Mouse (Mus musculus) limb, embryonic 12.5 days (tissue): ENCODE measurements at regions not wholly inside any gene's neighbourhood (a gene's known extent, or its start where the extent isn't known, plus 50 kb on each side); places are given as distances from the start of the nearest gene placed in this dataset.

Experiments used
- ATAC-seq: fragments of 200-750 bp; cut with Nextera tagmentation; 2 replicates; pipeline ENCODE4 v1.8.0; 2017; ENCODE audit warnings: low read depth, moderate TSS enrichment; ENCODE audit not compliant: insufficient number of reproducible peaks, insufficient read depth, low FRiP score, low TSS enrichment
- H3K27ac ChIP-seq: fragments of 300-500 bp; sonication (generic); 2 replicates; pipeline ENCODE4 v1.5.1; 2016; ENCODE audit warnings: mild to moderate bottlenecking, moderate library complexity
- H3K27me3 ChIP-seq: fragments of 300-500 bp; sonication (generic); 2 replicates; pipeline ENCODE4 v1.6.1; 2016; ENCODE audit warnings: mild to moderate bottlenecking, moderate library complexity
- H3K36me3 ChIP-seq: fragments of 300-500 bp; sonication (generic); 2 replicates; pipeline ENCODE4 v1.6.1; 2016; ENCODE audit warnings: mild to moderate bottlenecking, moderate library complexity
- H3K4me1 ChIP-seq: fragments of 300-500 bp; sonication (generic); replicated peaks from 2 replicates; pipeline ENCODE4 v1.6.1; 2016
- H3K4me2 ChIP-seq: fragments of 300-500 bp; sonication (generic); 2 replicates; pipeline ENCODE4 v1.6.1; 2016; ENCODE audit warnings: mild to moderate bottlenecking, moderate library complexity
- H3K4me3 ChIP-seq: fragments of 300-500 bp; sonication (generic); replicated peaks from 2 replicates; pipeline ENCODE4 v1.5.1; 2016; ENCODE audit warnings: mild to moderate bottlenecking
- H3K9ac ChIP-seq: fragments of 300-500 bp; sonication (generic); replicated peaks from 2 replicates; pipeline ENCODE4 v1.6.1; 2016; ENCODE audit warnings: mild to moderate bottlenecking, moderate library complexity
- H3K9me3 ChIP-seq: fragments of 300-500 bp; sonication (generic); 2 replicates; pipeline ENCODE4 v1.6.1; 2016; ENCODE audit warnings: mild to moderate bottlenecking, moderate library complexity
- WGBS: fragments of 180-500 bp; shearing (Covaris S2); methylation state at CpG from one replicate; pipeline ENCODE4 v1.1.7; 2016; 5-methylcytosine and 5-hydroxymethylcytosine counted together

DNA sequence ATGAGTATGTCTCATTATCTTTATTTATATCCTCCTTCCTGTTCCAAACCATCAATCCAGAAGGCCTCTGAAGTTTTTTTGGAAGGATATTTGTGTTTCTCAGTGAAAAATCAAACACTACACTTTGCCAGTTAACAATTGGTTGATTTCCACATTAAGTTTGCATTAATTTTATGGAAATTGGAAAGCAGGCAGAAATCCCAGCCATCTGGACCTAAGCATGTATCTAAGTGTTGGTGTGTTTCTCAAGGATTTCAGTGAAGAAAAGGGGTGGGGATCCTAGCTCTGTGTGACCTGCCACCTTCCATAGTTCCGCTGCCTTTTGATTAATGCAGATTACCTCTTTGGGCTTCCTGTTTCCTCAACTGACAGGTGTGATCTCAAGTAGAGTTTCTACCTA, 296.5 kb downstream of the Icos start:
- H3K36me3 ChIP-seq: no peaks in the 10 kb centered on the region
- H3K27ac ChIP-seq: no peak overlapping the region
- no peak for ATAC-seq
- H3K9ac ChIP-seq: no peak overlapping the region
- no peak overlapping the region for H3K4me2 ChIP-seq
- peaks cover 17% of the 10 kb centered on the region for H3K4me1 ChIP-seq
- 78% methylated on average over 1 of the region's 1 CpGs for WGBS
- no peaks in the 10 kb centered on the region for H3K9me3 ChIP-seq
- no peak overlapping the region for H3K4me3 ChIP-seq
- H3K27me3 ChIP-seq: no peaks in the 10 kb centered on the region

DNA sequence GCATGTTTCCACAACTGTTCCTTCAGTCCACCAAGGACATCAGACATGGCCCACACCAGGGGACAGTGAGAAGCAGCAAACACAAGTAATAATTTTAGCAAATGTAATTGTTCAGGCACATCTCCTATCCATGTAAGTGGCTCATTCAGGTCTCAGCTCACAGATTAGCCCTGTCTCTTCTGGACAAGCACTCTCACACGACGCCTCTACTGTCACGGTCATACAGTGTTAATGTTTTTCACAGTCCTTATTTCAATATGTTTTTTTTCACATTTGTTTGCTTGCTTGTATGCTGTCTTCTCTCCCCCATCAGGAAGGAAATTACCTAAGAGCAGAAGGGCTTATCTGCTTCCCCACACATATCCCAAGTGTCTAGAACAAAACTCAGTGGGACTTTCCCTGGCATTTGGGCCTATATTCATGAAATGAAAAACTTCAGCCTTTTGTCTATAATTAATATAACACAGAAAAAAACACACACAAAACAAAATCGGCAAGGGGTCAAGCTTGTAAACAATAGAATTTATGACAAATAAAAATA, 299.5 kb downstream of the Icos start:
- H3K4me3 ChIP-seq: no peak overlapping the region
- H3K4me1 ChIP-seq: peaks cover 3% of the 10 kb centered on the region; the same call in 1 of the 2 replicates
- ATAC-seq: no peak
- H3K27me3 ChIP-seq: no peaks in the 10 kb centered on the region
- H3K27ac ChIP-seq: no peak overlapping the region
- no peaks in the 10 kb centered on the region for H3K36me3 ChIP-seq
- WGBS: 83% methylated on average over 4 of the region's 4 CpGs
- no peaks in the 10 kb centered on the region for H3K9me3 ChIP-seq
- no peak overlapping the region for H3K4me2 ChIP-seq
- no peak overlapping the region for H3K9ac ChIP-seq

DNA sequence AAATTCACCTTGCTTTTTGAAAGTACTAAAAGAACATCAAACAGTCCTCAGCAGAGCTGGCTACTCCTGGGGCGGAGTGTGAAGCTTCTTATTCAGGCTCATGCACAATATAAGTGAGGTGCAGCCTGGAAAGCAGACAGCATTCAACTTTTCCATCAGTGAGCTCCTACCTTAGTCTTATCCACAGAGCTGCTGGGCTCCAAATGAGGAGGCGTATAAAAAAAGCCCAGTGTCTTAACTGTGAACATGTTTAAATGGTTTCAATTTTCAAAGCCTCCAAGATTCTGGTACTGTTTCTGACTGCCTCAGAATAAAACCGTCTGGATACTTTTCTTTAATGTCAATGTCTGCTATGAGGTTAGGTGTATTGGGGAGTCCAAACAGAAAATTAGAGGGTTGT, 310.5 kb downstream of the Icos start:
- H3K27me3 ChIP-seq: no peaks in the 10 kb centered on the region
- H3K27ac ChIP-seq: no peak overlapping the region
- 0 out of 2 replicates have a peak, but pooled peaks cover 6% of the 10 kb centered on the region for H3K4me1 ChIP-seq
- H3K9me3 ChIP-seq: 0 out of 2 replicates have a peak, but pooled peaks cover 4% of the 10 kb centered on the region
- H3K36me3 ChIP-seq: no peaks in the 10 kb centered on the region
- no peak overlapping the region for H3K4me2 ChIP-seq
- H3K9ac ChIP-seq: no peak overlapping the region
- 66% methylated on average over 3 of the region's 3 CpGs for WGBS
- ATAC-seq: no peak
- no peak overlapping the region for H3K4me3 ChIP-seq

DNA sequence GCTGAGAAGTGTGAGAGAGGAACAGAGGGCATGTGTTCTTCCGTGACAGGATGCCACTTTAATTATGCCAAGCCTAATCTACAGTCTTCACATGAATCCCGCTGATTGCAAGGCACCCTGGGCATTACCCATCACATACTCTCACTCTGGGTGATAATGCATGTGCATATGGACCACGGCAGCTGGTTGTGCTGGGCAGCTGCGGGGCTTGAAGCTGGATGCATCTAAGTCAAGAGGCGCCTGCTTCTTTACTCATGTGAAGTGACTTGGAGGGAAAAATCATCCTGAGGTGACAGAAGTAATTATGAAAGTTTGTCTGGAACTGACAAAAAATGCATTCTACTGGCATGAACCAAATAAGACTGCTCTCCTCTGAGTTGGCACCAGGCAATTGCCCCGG, 311.2 kb downstream of the Icos start:
- 0 out of 2 replicates have a peak, but pooled peaks cover 4% of the 10 kb centered on the region for H3K9me3 ChIP-seq
- no peaks in the 10 kb centered on the region for H3K27me3 ChIP-seq
- no peak overlapping the region for H3K27ac ChIP-seq
- WGBS: 93% methylated on average over 6 of the region's 6 CpGs
- no peak overlapping the region for H3K4me3 ChIP-seq
- no peak for ATAC-seq
- 0 out of 2 replicates have a peak, but pooled peaks cover 6% of the 10 kb centered on the region for H3K4me1 ChIP-seq
- no peak overlapping the region for H3K9ac ChIP-seq
- H3K36me3 ChIP-seq: no peaks in the 10 kb centered on the region
- no peak overlapping the region for H3K4me2 ChIP-seq

DNA sequence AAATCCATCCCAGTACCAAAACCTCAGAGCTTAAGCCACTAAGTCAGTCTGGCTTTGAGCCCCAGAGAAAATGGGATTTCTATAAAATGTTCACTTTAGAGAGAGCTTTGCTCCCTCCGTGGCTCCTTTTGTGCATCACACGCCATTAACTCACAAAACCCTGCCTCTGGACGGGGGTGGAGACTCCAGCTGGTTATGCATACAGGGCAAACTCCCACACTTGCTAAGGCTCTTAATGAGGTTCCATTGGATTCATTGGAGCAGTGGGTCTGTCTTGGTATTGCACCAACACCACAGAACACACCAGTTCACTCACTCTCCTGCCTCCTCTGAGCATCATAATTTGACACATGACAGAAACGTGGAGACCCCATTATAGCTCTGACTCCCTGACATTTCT, 311.8 kb downstream of the Icos start:
- H3K4me1 ChIP-seq: peaks cover 11% of the 10 kb centered on the region
- ATAC-seq: no peak
- no peaks in the 10 kb centered on the region for H3K27me3 ChIP-seq

DNA sequence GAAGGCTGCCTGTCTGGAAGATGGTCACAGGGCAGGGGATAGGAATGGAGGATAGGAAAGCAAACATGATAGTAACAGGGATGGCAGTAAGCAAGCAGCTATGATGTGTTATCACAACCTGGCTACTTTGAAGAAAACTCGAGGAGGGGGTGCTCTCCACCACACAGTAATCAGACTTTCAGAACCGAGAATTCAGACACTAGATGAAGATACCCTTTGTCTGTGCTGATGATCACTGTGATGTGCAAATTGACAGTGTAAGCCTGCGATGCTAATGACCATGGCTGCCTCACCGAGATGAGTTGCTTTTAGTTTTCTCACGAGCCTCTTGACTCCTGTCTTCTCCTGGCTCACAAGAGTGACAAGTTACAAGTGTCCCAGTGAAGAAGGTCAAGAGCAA, 315.4 kb downstream of the Icos start:
- H3K27ac ChIP-seq: no peak overlapping the region
- no peaks in the 10 kb centered on the region for H3K36me3 ChIP-seq
- ATAC-seq: no peak
- no peaks in the 10 kb centered on the region for H3K27me3 ChIP-seq
- H3K4me1 ChIP-seq: peaks cover 32% of the 10 kb centered on the region
- H3K9ac ChIP-seq: no peak overlapping the region
- H3K4me3 ChIP-seq: no peak overlapping the region
- H3K9me3 ChIP-seq: 0 out of 2 replicates have a peak, but pooled peaks cover 4% of the 10 kb centered on the region
- H3K4me2 ChIP-seq: no peak overlapping the region
- 64% methylated on average over 5 of the region's 5 CpGs for WGBS

More for the DNA sequence above, 311.8 kb downstream of the Icos start:
- Histone ChIP-seq H3K36me3 (no peaks in the 10 kb centered on the region), H3K4me2 (no peak overlapping the region), H3K9ac (no peak overlapping the region), H3K4me3 (no peak overlapping the region), H3K27ac (no peak overlapping the region), H3K9me3 (0 out of 2 replicates have a peak, but pooled peaks cover 4% of the 10 kb centered on the region)
- WGBS: 51% methylated on average over 4 of the region's 4 CpGs

DNA sequence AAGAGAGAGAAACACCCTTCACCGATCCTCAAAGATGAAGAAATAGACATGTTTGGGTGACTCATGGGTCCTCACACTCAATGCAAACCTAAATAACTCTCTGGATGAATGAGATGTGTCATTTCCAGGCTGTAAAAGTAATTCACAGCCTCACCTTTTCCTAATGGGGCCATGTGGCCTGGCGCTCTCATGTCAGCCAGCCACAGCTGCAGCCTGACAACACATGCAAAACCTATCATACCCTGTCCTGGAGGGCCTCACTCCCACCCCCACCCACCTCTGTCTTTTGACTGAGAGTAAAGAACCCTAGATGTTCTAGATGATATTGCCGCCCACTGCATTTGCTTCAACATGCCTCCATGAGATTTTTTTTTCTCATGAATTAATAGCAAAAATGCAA, 317.5 kb downstream of the Icos start:
- 0 out of 2 replicates have a peak, but pooled peaks have one; percentile 43 for ATAC-seq
- Histone ChIP-seq H3K9me3 (0 out of 2 replicates have a peak, but pooled peaks cover 4% of the 10 kb centered on the region), H3K27me3 (no peaks in the 10 kb centered on the region), H3K27ac (0 out of 2 replicates have a peak overlapping the region, but pooled peaks have one; percentile 0), H3K36me3 (no peaks in the 10 kb centered on the region), H3K4me3 (no peak overlapping the region), H3K4me2 (no peak overlapping the region), H3K4me1 (peaks cover 48% of the 10 kb centered on the region), H3K9ac (no peak overlapping the region)
- WGBS: 49% methylated on average over 3 of the region's 3 CpGs

DNA sequence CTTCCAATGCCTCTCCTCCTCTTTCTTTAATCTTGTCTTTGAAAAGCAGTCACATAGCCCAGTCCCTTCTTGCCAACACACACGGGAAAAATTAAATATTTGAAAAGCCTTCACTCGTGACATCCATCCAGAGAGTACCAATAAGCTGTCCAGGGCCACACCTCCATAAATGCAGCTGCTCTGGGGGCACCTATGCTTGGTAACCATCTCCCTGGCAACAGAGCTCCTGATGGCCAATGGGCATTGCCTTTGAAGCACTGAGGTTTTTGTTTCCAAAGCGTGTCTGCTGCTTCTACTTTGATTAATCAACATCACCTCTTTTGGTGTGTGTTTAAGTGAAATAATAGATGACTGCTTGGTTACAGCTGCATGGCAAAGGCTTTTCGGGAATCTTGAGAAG, 319.1 kb downstream of the Icos start:
- Histone ChIP-seq H3K4me2 (no peak overlapping the region), H3K9ac (no peak overlapping the region), H3K27ac (no peak overlapping the region), H3K27me3 (no peaks in the 10 kb centered on the region), H3K4me3 (no peak overlapping the region), H3K9me3 (0 out of 2 replicates have a peak, but pooled peaks cover 4% of the 10 kb centered on the region), H3K4me1 (peaks cover 64% of the 10 kb centered on the region), H3K36me3 (no peaks in the 10 kb centered on the region)
- 63% methylated on average over 4 of the region's 4 CpGs for WGBS
- ATAC-seq: no peak

DNA sequence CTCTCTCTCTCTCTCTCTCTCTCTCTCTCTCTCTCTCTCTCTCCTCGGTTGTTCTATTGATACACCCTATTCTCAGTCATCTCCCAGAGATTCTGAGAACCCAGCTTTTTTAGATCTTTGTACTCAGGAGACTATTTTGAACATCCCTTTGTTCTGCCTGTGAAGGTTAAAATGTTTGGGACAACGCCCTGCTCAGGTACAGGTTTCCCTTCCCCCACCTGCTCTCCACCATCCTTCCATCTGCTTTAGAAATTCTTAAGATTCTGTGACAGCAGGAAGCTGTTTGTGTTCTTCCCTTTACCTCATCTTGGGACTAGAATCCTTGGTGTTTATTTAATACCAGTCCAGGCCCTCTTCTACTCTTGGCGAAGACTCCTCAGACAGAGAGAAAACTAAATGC, 319.6 kb downstream of the Icos start:
- Histone ChIP-seq H3K9ac (no peak overlapping the region), H3K36me3 (no peaks in the 10 kb centered on the region), H3K27ac (0 out of 2 replicates have a peak overlapping the region, but pooled peaks have one; percentile 2), H3K4me3 (no peak overlapping the region), H3K9me3 (0 out of 2 replicates have a peak, but pooled peaks cover under 1% of the 10 kb centered on the region), H3K27me3 (no peaks in the 10 kb centered on the region), H3K4me1 (peaks cover 69% of the 10 kb centered on the region), H3K4me2 (no peak overlapping the region)
- ATAC-seq: no peak
- 72% methylated on average over 3 of the region's 3 CpGs for WGBS

DNA sequence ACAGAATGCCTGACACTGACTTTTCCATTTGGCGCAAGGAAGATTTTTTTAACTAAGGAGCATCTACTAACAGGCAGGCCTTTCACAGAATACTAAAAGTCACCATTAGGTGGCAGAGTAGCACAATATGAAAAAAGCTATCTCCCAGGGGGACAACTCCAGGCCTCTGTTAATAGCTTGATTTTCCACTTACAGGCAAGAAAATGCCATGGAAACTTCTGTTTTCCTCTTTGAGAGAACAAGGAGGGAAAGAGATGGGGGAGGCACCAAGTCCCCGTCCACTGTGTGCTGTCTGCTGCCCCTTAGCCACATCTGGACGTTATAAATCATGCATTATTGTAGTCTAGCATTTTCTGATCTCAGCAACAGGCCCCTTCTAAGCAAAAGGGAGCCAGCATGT, 320.3 kb downstream of the Icos start:
- no peak overlapping the region for H3K4me3 ChIP-seq
- no peaks in the 10 kb centered on the region for H3K9me3 ChIP-seq
- no peaks in the 10 kb centered on the region for H3K36me3 ChIP-seq
- H3K9ac ChIP-seq: no peak overlapping the region
- H3K27me3 ChIP-seq: no peaks in the 10 kb centered on the region
- H3K4me2 ChIP-seq: peak overlapping the region; percentile 2; the same call in 1 of the 2 replicates
- peak; percentile 56; the same call in 1 of the 2 replicates for ATAC-seq
- peak overlapping the region; percentile 89 for H3K27ac ChIP-seq
- H3K4me1 ChIP-seq: peaks cover 76% of the 10 kb centered on the region
- 17% methylated on average over 3 of the region's 3 CpGs for WGBS

DNA sequence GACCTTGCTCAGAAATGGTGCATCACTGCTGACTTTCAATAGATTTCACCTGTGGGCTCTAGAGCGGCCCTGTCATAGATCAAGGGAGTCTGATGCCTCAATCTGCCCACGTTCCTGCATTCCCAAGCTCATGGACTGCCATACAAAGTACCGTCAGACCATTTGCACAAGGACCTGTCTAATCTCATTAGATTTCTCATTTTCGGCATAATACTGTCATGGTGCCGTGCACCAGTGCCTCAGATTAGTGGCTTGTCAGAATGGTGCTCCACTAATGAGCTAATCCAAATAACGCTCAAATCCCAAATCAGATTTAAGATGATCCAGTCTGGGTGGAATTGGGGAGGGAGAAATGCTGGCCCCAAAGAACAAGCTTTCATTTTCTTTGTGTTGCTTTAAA, 321.1 kb downstream of the Icos start:
- Histone ChIP-seq H3K4me2 (peak overlapping the region; percentile 2; the same call in 1 of the 2 replicates), H3K27me3 (no peaks in the 10 kb centered on the region), H3K9me3 (no peaks in the 10 kb centered on the region), H3K4me1 (peaks cover 82% of the 10 kb centered on the region), H3K4me3 (no peak overlapping the region), H3K36me3 (no peaks in the 10 kb centered on the region), H3K9ac (no peak overlapping the region), H3K27ac (peak overlapping the region; percentile 89)
- ATAC-seq: no peak
- 61% methylated on average over 6 of the region's 6 CpGs for WGBS

DNA sequence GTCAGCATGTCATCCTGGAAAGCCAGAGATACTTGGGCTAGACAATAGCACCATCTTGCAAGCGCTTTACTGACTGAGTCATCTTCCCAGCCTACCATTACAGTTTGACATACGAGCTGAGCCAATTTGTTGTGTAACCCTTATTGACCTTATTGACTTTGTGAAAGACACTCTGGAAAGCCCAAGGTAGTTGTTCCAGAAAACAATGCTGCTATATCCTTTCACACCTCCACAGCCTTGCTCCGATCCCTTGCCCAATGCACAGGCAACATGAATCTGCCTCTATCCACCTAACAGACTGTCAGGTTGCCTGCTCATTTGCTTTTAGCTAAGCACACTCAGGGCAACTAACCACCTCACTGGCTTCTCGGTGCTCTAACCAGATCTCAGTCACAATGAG, 322.8 kb downstream of the Icos start:
- 25% methylated on average over 4 of the region's 4 CpGs for WGBS
- Histone ChIP-seq H3K4me1 (peaks cover 75% of the 10 kb centered on the region), H3K9me3 (no peaks in the 10 kb centered on the region), H3K9ac (no peak overlapping the region), H3K36me3 (no peaks in the 10 kb centered on the region), H3K27ac (peak overlapping the region; percentile 86), H3K27me3 (no peaks in the 10 kb centered on the region), H3K4me2 (peak overlapping the region; percentile 41; the same call in 1 of the 2 replicates), H3K4me3 (no peak overlapping the region)
- ATAC-seq: no peak
